Mouse (Mus musculus) hindbrain, postnatal 0 days (tissue): Measurements from ENCODE around the gene Tmem178. TPM values are rescaled to one million over a fixed set of nuclear protein-coding genes. Genes with fewer than 3 reads are reported as not detected.
A peak's percentile ranks its signal among the peaks of the same experiment; 100 is the strongest.

Source experiments
- ATAC-seq: fragments of 200-750 bp; cut with Nextera tagmentation; 2 replicates; pipeline ENCODE4 v1.8.0; 2017; ENCODE audit warnings: mild to moderate bottlenecking, moderate TSS enrichment, moderate library complexity
- DNase-seq: peaks from one replicate; pipeline ENCODE4 v3.0.0-alpha.2; 2015; ENCODE audit warnings: low spot score
- H3K27ac ChIP-seq: fragments of 300-500 bp; sonication (generic); 2 replicates; pipeline ENCODE4 v1.5.1; 2014; ENCODE audit warnings: mild to moderate bottlenecking
- H3K27me3 ChIP-seq: fragments of 300-500 bp; sonication (generic); 2 replicates; pipeline ENCODE4 v1.6.1; 2014; ENCODE audit warnings: low read length, mixed read lengths; ENCODE audit not compliant: insufficient read depth
- H3K36me3 ChIP-seq: fragments of 300-500 bp; sonication (generic); 2 replicates; pipeline ENCODE4 v1.6.1; 2014; ENCODE audit warnings: low read length, mixed read lengths; ENCODE audit not compliant: insufficient read depth
- H3K4me1 ChIP-seq: fragments of 300-500 bp; sonication (generic); 2 replicates; pipeline ENCODE4 v1.6.1; 2014; ENCODE audit warnings: antibody characterized with exemption, low read length, mixed read lengths; ENCODE audit not compliant: insufficient read depth
- H3K4me2 ChIP-seq: fragments of 300-500 bp; sonication (generic); 2 replicates; pipeline ENCODE4 v1.6.1; 2014; ENCODE audit warnings: low read depth, mild to moderate bottlenecking, low read length, moderate library complexity, mixed read lengths
- H3K4me3 ChIP-seq: fragments of 300-500 bp; sonication (generic); 2 replicates; pipeline ENCODE4 v1.5.1; 2014; ENCODE audit warnings: low read length
- H3K9ac ChIP-seq: fragments of 300-500 bp; sonication (generic); replicated peaks from 2 replicates; pipeline ENCODE4 v1.6.1; 2014; ENCODE audit warnings: mild to moderate bottlenecking, low read length, moderate library complexity, mixed read lengths
- H3K9me3 ChIP-seq: fragments of 300-500 bp; sonication (generic); 2 replicates; pipeline ENCODE4 v1.6.1; 2016; ENCODE audit warnings: low read length, mixed read lengths
- CTCF ChIP-seq: IDR thresholded peaks from 2 replicates; pipeline ENCODE4 v1.5.1; 2016; ENCODE audit warnings: antibody characterized with exemption, control low read depth, low read depth
- WGBS: fragments of 180-500 bp; shearing (Covaris S2); extraction: QIAGEN DNeasy Blood & Tissue Kit; methylation state at CpG from one replicate; pipeline ENCODE4 v1.1.7; 2014; 5-methylcytosine and 5-hydroxymethylcytosine counted together
- polyA plus RNA-seq: library from polyadenylated mRNA; unstranded; fragments of >200 nt; fragmentation: Nextera tagmentation; extraction: Ambion mirVana; gene quantifications from 2 replicates; pipeline ENCODE4 v1.2.1, GENCODE M21; 2015
- total RNA-seq: library from RNA; depleted of rRNA; stranded (reverse); fragments of >200 nt; gene quantifications from 2 replicates; pipeline ENCODE4 v1.2.3, GENCODE M21; 2014

Tmem178 gene
- total and polyA plus RNA-seq, 2 experiments from 2014 or later: 36.9 to 49.9 TPM

DNA sequence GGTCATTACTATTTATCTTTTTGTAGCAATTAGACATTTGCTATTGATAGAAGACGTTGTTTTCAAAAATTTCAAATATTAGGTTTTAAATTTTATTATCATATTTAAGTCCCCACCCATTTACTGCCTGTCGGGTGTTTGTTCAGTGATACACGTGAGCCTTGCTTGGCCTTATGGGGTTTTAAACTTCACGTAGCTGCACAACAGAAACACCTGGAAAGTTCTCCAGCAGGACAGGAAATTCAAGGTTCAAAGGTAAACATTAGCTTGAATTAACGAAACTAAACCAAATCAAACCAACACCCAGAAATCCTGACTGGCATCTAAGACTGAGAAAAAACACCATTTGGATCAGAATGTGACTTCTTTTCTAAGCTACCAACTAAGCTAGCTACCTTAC is 57.7 kb downstream of the Tmem178 start:
- WGBS: 90% methylated on average over 5 of the region's 5 CpGs
- DNase-seq: no peak
- Histone ChIP-seq H3K36me3 (no peaks in the 10 kb centered on the region), H3K4me3 (no peak overlapping the region), H3K9me3 (no peaks in the 10 kb centered on the region), H3K27ac (no peak overlapping the region), H3K4me2 (no peak overlapping the region), H3K27me3 (no peaks in the 10 kb centered on the region), H3K4me1 (no peaks in the 10 kb centered on the region), H3K9ac (no peak overlapping the region)
- no peak for ATAC-seq
- no peak for TF ChIP-seq CTCF

DNA sequence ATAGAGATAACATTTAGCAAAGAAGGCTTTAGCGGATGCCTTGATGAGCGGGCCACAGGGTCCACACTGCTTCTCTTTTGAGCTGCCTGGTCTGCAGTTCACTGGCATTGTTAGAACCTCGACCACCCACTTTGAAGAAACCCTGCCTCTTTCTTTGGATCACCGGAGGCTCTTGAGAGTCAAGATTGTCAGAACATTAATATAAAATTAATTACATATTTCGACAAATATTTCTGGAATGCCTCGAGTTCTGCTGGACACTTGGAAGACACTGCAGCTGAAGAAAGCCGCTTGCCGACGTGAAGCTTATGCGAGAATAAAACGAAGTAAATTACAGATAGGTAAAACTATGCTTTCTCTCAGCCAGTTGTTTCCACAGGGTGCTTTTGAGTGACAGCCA is 60.0 kb downstream of the Tmem178 start:
- Histone ChIP-seq H3K9me3 (no peaks in the 10 kb centered on the region), H3K4me3 (no peak overlapping the region), H3K4me2 (no peak overlapping the region), H3K27me3 (no peaks in the 10 kb centered on the region), H3K27ac (no peak overlapping the region), H3K9ac (no peak overlapping the region), H3K4me1 (no peaks in the 10 kb centered on the region), H3K36me3 (no peaks in the 10 kb centered on the region)
- DNase-seq (no peak), ATAC-seq (no peak)
- WGBS: 76% methylated on average over 11 of the region's 11 CpGs
- no peak for TF ChIP-seq CTCF

GRCm38 (mm10) chr17:81005292-81005691 is 60.9 kb downstream of the Tmem178 start:
- no peak overlapping the region for H3K27ac ChIP-seq
- no peak for TF ChIP-seq CTCF
- WGBS: 52% methylated on average over 8 of the region's 8 CpGs
- no peaks in the 10 kb centered on the region for H3K36me3 ChIP-seq
- H3K4me1 ChIP-seq: no peaks in the 10 kb centered on the region
- H3K9me3 ChIP-seq: no peaks in the 10 kb centered on the region
- no peak overlapping the region for H3K4me3 ChIP-seq
- no peak for DNase-seq
- H3K9ac ChIP-seq: no peak overlapping the region
- ATAC-seq: no peak
- no peaks in the 10 kb centered on the region for H3K27me3 ChIP-seq
- H3K4me2 ChIP-seq: no peak overlapping the region

- peaks cover 5% of the 10 kb centered on the region; the same call in 1 of the 2 replicates for H3K4me1 ChIP-seq
- DNase-seq: no peak
- H3K27ac ChIP-seq: no peak overlapping the region
- no peak overlapping the region for H3K9ac ChIP-seq
- H3K4me2 ChIP-seq: no peak overlapping the region
- H3K4me3 ChIP-seq: no peak overlapping the region
- WGBS: 88% methylated on average over 10 of the region's 10 CpGs
- no peak for ATAC-seq
- no peaks in the 10 kb centered on the region for H3K27me3 ChIP-seq
- no peak for TF ChIP-seq CTCF
- no peaks in the 10 kb centered on the region for H3K9me3 ChIP-seq
- no peaks in the 10 kb centered on the region for H3K36me3 ChIP-seq
Measured at GRCm38 (mm10) chr17:81009112-81009511, 64.7 kb downstream of the Tmem178 start.

GRCm38 (mm10) chr17:81010199-81010598 is 65.8 kb downstream of the Tmem178 start:
- Histone ChIP-seq H3K27me3 (no peaks in the 10 kb centered on the region), H3K9me3 (no peaks in the 10 kb centered on the region), H3K4me1 (peaks cover 5% of the 10 kb centered on the region; the same call in 1 of the 2 replicates), H3K4me3 (no peak overlapping the region), H3K36me3 (no peaks in the 10 kb centered on the region), H3K4me2 (no peak overlapping the region), H3K27ac (no peak overlapping the region), H3K9ac (no peak overlapping the region)
- 43% methylated on average over 3 of the region's 3 CpGs for whole genome bisulfite sequencing
- ATAC-seq (peak; percentile 39), DNase-seq (no peak)
- no peak for TF ChIP-seq CTCF

DNA sequence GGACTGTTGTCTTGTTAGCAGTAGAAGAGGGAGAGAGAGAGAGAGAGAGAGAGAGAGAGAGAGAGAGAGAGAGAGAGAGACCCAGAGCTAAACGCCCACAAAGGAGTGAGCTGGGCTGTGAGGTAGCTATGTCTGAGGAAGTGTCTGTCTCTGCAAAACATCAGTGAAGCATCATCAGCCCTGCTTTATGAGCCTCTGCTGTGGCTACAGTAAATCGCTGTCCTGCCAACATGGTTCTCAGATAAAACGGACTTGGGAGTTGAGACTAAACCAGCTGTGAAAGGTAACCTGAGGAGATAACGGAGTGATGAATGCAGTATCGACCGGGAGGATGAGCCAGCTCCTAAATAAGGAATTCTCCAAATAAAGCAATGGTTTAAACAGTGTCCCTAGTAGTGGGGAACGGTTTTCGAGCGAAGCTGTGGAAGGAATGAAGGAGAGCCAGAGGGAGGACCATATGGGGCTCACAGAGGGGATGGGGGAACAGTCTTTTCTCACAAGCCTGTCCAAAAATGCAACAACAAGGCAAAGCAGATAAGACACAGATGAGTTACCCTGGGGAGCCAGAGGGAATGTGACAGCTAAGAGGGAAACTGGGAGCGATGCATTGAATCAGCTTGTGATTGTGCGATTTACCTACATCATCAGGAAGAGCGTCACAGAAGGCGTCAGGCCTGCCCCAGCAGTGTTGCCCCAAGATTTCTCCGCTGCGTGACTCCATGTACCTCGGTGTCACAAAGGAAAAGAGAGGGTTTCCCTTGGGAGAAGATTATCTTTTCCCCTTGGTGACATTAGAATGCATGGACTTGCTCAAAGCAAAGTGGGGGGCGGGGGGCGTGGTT is 66.6 kb downstream of the Tmem178 start:
- Histone ChIP-seq H3K4me3 (no peak overlapping the region), H3K27me3 (no peaks in the 10 kb centered on the region), H3K27ac (0 out of 2 replicates have a peak overlapping the region, but pooled peaks have one; percentile 16), H3K4me1 (peaks cover 5% of the 10 kb centered on the region; the same call in 1 of the 2 replicates), H3K9ac (no peak overlapping the region), H3K4me2 (no peak overlapping the region), H3K9me3 (no peaks in the 10 kb centered on the region), H3K36me3 (no peaks in the 10 kb centered on the region)
- DNase-seq (no peak), ATAC-seq (no peak)
- 65% methylated on average over 18 of the region's 18 CpGs for WGBS
- TF ChIP-seq CTCF: no peak
